Mouse (Mus musculus): ENCODE results near the gene Dpp3.
"Not testable (repeated sequence)": the region's sequence is repeated elsewhere in the genome, so short reads cannot be mapped to it uniquely, and the experiment has no call there.

Dpp3 gene

GRCm38 (mm10) chr19:4927904-4928531, at the start of gene Dpp3:
Gene Dpp3 (minus strand): TSS chr19:4928287.
- DNase-seq (ENCODE audit: low spot score in 2 of 2) = peak; percentile 92 to 98

DNA sequence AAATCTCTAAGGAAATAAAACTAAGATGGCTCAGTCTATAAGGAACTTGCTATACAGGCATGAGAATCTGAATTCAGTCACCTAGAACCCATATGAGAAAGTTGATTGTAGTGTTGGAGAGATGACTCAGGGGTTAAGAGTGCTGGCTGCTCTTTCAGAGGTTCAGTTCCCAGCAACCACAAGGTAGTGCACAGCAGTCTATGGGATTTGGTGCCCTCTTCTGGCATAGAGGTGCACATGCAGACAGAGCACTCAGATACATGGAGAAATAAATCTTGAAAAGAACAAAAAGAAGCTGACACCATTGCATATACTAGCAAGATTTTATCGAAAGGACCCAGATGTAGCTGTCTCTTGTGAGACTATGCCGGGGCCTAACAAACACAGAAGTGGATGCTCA, 40.1 kb upstream of the Dpp3 start:
- DNase-seq (ENCODE audit: low spot score in 2 of 2) = no peak

GRCm38 (mm10) chr19:4961928-4962601, 34.0 kb upstream of the Dpp3 start, which contains the start of gene Mrpl11:
Gene Mrpl11 (plus strand): TSS chr19:4962147.
- DNase-seq (ENCODE audit: low spot score in 2 of 2) = peak; percentile 82 to 96

DNA sequence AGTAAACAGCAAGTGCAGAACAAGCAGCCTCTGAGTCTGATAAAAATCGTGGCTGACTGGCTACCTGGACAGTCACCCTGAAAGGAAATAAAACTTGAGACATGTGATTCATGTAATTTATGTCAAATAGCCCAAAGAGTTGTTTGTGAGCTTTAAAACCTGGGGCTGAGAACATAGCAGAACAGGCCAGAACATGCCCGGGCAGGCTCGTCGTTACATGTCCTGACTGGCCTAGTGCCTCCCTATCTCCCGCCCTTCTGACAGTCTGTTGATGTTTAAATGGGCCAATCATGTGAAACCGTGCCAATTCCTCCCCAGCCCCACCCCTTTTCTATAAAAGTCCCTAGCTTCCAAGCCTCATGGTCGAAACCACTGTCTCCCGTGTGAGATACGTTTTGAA, 20.6 kb upstream of the Dpp3 start:
- not testable (repeated sequence) for DNase-seq (ENCODE audit: low spot score in 2 of 2)

GRCm38 (mm10) chr19:4945540-4945939, 17.5 kb upstream of the Dpp3 start:
- no peak for DNase-seq (ENCODE audit: low spot score in 2 of 2)

DNA sequence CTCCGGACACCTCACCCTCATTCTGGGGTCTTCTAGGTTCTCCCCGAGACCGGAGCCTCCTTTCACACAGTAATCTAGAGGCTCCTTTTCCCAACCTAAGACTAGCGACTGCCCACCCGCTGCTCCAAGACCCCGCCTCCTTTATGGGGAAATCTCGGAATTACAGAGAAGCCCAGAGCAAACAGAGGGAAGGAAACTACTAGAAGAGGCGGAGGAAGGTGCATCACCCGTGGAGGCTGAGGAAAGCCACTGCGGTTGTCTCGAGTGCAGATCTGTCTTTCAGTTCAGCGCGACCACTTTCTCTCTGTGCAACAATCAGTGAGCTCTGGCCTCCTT, 15.1 kb upstream of the Dpp3 start:
- DNase-seq (ENCODE audit: low spot score in 2 of 2) = peak in 1 of 2 experiments; percentile 30

GRCm38 (mm10) chr19:4942551-4943252, 14.6 kb upstream of the Dpp3 start, which contains the start of gene Peli3:
Gene Peli3 (minus strand): TSS chr19:4943127.
- peak; percentile 42 to 67 for DNase-seq (ENCODE audit: low spot score in 2 of 2)

- DNase-seq (ENCODE audit: low spot score in 2 of 2) = no peak
Measured at GRCm38 (mm10) chr19:4937444-4938310, 9.6 kb upstream of the Dpp3 start.

DNA sequence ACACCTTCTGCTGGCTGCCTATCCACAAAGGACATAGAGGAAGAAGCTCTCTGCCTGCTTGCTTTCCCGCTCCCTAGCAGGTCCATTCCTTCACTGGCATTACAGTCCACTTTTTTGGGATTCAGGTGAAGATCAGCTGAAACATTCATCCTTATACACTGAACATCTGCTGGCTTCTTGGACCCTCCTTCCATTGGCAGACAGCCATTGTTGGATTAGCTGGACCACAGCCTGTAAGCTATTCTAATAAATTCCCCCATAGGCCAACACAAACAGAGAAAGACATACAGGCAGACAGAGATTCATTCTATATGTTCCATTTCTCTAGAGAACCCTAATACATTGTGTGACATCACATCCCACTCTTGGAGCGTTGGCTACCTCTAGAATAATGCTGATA, 8.8 kb upstream of the Dpp3 start:
- no peak for DNase-seq (ENCODE audit: low spot score in 2 of 2)

GRCm38 (mm10) chr19:4928781-4929180, 694 bp upstream of the Dpp3 start:
- no peak for DNase-seq (ENCODE audit: low spot score in 2 of 2)

DNA sequence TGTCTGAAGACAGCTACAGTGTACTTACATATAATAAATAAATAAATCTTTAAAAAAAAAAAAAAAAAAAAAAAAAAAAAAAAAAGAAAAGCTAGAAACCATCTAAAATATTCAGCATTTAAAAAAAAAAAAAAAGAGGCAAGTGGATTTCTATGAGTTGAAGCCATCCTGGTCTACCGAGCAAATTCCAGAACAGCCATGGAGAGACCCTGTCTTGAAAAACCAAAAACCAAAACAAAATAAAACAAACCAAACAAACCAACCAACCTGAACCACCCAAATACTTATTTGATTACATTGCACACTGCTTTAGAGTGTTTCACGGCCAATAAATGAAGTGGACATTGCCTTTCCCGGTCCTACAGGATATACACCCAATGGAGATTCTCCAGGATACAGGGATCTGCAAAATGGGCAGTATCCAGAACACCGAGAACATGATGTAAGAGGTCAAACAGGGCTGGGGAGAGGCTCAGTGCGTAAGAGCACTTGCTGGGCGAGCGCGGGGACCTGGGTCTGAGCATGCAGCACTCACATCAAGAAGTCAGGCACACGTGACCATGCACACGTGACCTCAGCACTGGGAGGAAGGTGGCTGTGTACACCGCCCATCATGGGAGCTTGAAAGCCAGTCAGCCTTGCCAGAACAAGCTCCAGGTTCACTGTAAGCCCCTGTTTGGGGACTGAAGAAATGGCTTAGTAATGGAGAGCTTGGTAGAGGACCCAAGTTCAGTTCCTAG, 2.8 kb downstream of the Dpp3 start:
- DNase-seq (ENCODE audit: low spot score in 2 of 2) = no peak

DNA sequence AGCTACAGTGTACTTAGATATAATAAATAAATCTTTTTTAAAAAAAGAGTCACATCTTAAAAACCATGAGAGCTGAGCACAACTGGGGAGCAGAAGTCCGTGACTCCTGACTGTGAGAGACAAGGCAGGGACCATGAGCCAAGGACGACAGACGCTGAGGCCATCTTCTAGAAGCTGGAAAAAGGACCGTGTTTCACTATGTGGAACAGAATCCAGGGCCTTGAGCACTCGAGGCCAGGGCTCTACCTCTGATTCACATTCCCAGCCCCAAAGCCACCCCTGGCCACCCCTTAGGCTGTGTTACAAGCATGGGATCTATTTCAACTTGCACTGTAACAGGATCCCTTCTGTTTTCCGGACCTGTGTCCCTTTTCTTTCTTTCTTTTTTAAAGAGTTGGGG, 8.4 kb downstream of the Dpp3 start:
- DNase-seq (ENCODE audit: low spot score in 2 of 2) = no peak

- DNase-seq (ENCODE audit: low spot score in 2 of 2) = no peak
Measured at GRCm38 (mm10) chr19:4916827-4917226, 11.3 kb downstream of the Dpp3 start.

- DNase-seq (ENCODE audit: low spot score in 2 of 2) = no peak
Measured at GRCm38 (mm10) chr19:4915924-4916603, 12.0 kb downstream of the Dpp3 start.

GRCm38 (mm10) chr19:4909376-4909775, 18.7 kb downstream of the Dpp3 start:
- no peak for DNase-seq (ENCODE audit: low spot score in 2 of 2)

DNA sequence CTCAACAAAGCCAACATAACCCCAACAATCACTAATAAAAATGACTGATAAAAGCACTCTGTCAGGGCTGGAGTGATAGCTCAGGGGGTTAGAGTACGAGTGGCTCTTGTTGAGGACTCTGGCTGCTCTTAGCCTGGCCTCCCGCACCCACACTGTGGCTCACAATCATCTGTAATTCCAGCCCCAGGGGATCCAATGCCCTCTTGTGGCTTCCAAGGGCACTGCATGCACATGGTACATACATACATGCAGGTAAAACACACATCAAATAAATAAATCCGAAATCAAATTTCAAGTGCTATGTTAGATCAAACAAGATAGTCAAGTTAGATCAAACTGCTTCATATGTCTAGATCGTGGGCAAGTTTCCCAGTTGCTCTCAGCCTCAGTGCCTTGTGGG, 20.0 kb downstream of the Dpp3 start:
- no peak for DNase-seq (ENCODE audit: low spot score in 2 of 2)

- peak; percentile 44 to 80 for DNase-seq (ENCODE audit: low spot score in 2 of 2)
Measured at GRCm38 (mm10) chr19:4905979-4906794, 21.9 kb downstream of the Dpp3 start, which contains the start of gene Bbs1. Gene Bbs1 (minus strand): TSS chr19:4906628.

DNA sequence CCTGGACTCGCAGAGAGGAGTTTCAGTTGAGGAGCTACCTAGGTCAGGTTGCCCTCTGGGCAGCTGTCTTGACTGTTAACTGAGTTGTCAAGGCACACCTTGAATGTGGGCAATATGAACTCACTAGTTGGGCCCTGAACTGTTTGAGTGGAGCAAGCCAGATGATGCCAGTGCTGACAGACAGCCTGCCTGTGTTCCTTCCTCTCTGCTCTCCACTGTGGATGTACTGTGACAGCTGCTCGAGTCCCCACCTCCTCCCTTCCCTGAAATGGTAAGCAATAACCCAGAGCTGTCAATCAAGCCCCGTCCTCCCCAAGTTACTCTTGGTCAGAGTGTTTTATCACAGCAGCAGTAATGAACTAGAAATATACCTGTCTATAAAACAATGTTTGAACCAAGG, 28.2 kb downstream of the Dpp3 start:
- no peak for DNase-seq (ENCODE audit: low spot score in 2 of 2)

DNA sequence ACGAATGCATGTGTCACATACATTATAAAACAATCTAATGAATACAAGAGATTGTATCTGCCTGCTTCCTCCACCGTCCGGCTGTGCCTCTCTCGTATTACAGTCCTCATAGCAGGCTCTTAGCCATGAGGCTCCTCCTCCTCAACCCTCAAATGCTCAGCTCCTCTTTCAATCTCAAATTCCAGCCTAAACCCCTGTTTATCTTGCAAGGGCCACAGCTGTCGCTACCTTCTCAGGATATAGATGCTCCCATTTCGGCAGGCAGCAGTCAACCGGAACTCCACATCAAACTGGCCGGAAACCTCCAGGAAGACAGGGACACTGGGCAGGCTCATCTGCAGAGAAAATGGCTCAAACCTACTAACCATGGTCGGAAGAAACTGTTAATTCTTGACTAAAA, 29.1 kb downstream of the Dpp3 start:
- no peak for DNase-seq (ENCODE audit: low spot score in 2 of 2)

Measured in left cerebral cortex, adult 9 months (tissue).